Mouse (Mus musculus) heart, adult 2 months (tissue): Measurements from ENCODE around the gene Ip6k2.
A peak's percentile ranks its signal among the peaks of the same experiment; 100 is the strongest.

Experiments
- CTCF ChIP-seq: fragments of 200-600 bp; IDR thresholded peaks from 2 replicates; pipeline ENCODE4 v1.8.1; 2022; ENCODE audit warnings: antibody characterized with exemption, mild to moderate bottlenecking, moderate library complexity
- EP300 ChIP-seq: fragments of 200-500 bp; IDR thresholded peaks from 2 replicates; pipeline ENCODE4 v1.6.1; 2011; ENCODE audit warnings: low read depth, low read length, control low read depth; ENCODE audit not compliant: insufficient read depth
- POLR2A ChIP-seq: fragments of 200-500 bp; IDR thresholded peaks from 2 replicates; pipeline ENCODE4 v1.6.1; 2011; ENCODE audit warnings: mild to moderate bottlenecking, low read depth, low read length, control low read depth; ENCODE audit not compliant: insufficient read depth

GRCm38 (mm10) chr9:108842989-108843388 lies 59.4 kb downstream of the Ip6k2 start:
- TF ChIP-seq CTCF (peak; percentile 62), POLR2A (no peak; the same call in 1 of the 2 replicates), EP300 (peak; percentile 64; the same call in 1 of the 2 replicates)
